Mouse (Mus musculus) testis, adult 2 months (tissue): ENCODE data around the gene Smurf1.

Experiments
- CTCF ChIP-seq: fragments of 200-500 bp; IDR thresholded peaks from 2 replicates; pipeline ENCODE4 v1.5.1; 2012; ENCODE audit warnings: low read depth, mild to moderate bottlenecking, inconsistent platforms, low read length, moderate library complexity; ENCODE audit not compliant: control insufficient read depth, insufficient read depth, insufficient replicate concordance
- POLR2A ChIP-seq: fragments of 200-500 bp; IDR thresholded peaks from 2 replicates; pipeline ENCODE4 v1.6.1; 2012; ENCODE audit warnings: low read depth, mild to moderate bottlenecking, inconsistent platforms, low read length, moderate library complexity; ENCODE audit not compliant: control insufficient read depth

GRCm38 (mm10) chr5:144849932-144850331, 115.7 kb downstream of the Smurf1 start:
- TF ChIP-seq POLR2A (no peak), CTCF (no peak)
